Mouse (Mus musculus): ENCODE measurements around the gene Trim40.

- no peak for TF ChIP-seq POLR2A (IDR thresholded peaks at IDR 0.05; ENCODE audit: insufficient read depth, low read depth, low read length)
- no peak for TF ChIP-seq CTCF (IDR thresholded peaks at IDR 0.05; ENCODE audit: insufficient read depth, low read depth, low read length)
Observed at GRCm38 (mm10) chr17:36893387-36893786, 3.5 kb upstream of the Trim40 start.
